Mouse (Mus musculus): Measurements from ENCODE around the gene Gm4881. TPM values are rescaled to one million over a fixed set of nuclear protein-coding genes. Genes with fewer than 3 reads are reported as not detected.

Gm4881 gene
- polyA plus RNA-seq, 1 experiment from 2014 or later = 2.2 TPM

DNA sequence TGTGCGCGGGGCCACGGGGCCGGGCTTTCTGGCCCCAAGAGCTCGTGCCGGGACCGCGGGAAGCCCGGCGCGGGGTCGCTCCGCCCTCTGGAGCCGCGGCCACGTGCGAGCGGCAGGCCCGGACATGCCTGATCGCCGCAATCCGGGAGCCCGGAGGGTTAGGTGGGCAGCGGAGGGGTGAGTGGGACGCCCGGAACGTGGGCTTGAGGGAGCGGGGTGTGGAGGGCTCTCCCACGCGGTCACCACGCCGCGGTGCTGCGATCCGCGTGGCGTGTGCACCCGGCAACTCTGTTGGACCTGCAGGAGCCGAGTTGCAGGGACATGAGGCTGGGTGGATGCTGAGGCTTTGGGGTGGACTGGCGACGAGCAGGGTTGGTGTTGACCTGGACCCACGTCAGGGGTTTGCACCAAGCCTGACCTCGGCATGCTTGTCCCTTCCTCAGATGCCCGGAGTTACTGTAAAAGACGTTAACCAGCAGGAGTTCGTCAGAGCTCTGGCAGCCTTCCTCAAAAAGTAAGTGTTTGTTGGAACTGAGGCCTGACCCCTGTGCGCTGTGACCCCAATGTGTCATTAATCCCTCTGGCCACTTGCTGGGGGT lies 59.5 kb downstream of the Gm4881 start:
- H3K4me2 ChIP-seq = peak overlapping the region; percentile 80

GRCm38 (mm10) chr7:24883896-24884692 lies 60.2 kb downstream of the Gm4881 start, which contains the start of gene Rps19:
Gene Rps19, plus strand, starts transcription at chr7:24884371.
- H3K36me3 ChIP-seq (ENCODE audit: control insufficient read depth, insufficient read depth, low read length) = peaks cover 16% of the 10 kb centered on the region
- peak within 1 kb of the TSS; percentile 100 for H3K4me3 ChIP-seq (ENCODE audit: low read depth, low read length)
- DNase-seq (ENCODE audit: low spot score, missing footprints) (peak; percentile 100), ATAC-seq (ENCODE audit: low FRiP score) (peak; percentile 93)
- WGBS = under 1% methylated on average over 56 of the region's 57 CpGs
- H3K9me3 ChIP-seq (ENCODE audit: control insufficient read depth, low read length) = no peaks in the 10 kb centered on the region
- peaks cover 21% of the 10 kb centered on the region for H3K4me1 ChIP-seq (ENCODE audit: control insufficient read depth, insufficient read depth, low read length)
- peak within 1 kb of the TSS; percentile 100 for H3K9ac ChIP-seq (ENCODE audit: low read length)
- peak within 1 kb of the TSS; percentile 80 for H3K4me2 ChIP-seq
- H3K27me3 ChIP-seq (ENCODE audit: control insufficient read depth, insufficient read depth, low read length) = no peaks in the 10 kb centered on the region
- peak within 1 kb of the TSS; percentile 80 for H3K27ac ChIP-seq (ENCODE audit: low read depth, low read length)

More for the DNA sequence above, 59.5 kb downstream of the Gm4881 start:
- H3K27ac ChIP-seq (ENCODE audit: low read depth, low read length) = peak overlapping the region; percentile 80
- no peak for DNase-seq (ENCODE audit: low spot score, missing footprints)
- H3K4me3 ChIP-seq (ENCODE audit: low read depth, low read length) = peak overlapping the region; percentile 100
- H3K27me3 ChIP-seq (ENCODE audit: control insufficient read depth, insufficient read depth, low read length) = no peaks in the 10 kb centered on the region
- peak overlapping the region; percentile 100 for H3K9ac ChIP-seq (ENCODE audit: low read length)
- under 1% methylated on average over 47 of the region's 47 CpGs for WGBS
- H3K4me1 ChIP-seq (ENCODE audit: control insufficient read depth, insufficient read depth, low read length) = peaks cover 21% of the 10 kb centered on the region
- H3K9me3 ChIP-seq (ENCODE audit: control insufficient read depth, low read length) = no peaks in the 10 kb centered on the region
- H3K36me3 ChIP-seq (ENCODE audit: control insufficient read depth, insufficient read depth, low read length) = peaks cover 20% of the 10 kb centered on the region
- no peak; the same call in 1 of the 2 replicates for ATAC-seq (ENCODE audit: low FRiP score)

DNA sequence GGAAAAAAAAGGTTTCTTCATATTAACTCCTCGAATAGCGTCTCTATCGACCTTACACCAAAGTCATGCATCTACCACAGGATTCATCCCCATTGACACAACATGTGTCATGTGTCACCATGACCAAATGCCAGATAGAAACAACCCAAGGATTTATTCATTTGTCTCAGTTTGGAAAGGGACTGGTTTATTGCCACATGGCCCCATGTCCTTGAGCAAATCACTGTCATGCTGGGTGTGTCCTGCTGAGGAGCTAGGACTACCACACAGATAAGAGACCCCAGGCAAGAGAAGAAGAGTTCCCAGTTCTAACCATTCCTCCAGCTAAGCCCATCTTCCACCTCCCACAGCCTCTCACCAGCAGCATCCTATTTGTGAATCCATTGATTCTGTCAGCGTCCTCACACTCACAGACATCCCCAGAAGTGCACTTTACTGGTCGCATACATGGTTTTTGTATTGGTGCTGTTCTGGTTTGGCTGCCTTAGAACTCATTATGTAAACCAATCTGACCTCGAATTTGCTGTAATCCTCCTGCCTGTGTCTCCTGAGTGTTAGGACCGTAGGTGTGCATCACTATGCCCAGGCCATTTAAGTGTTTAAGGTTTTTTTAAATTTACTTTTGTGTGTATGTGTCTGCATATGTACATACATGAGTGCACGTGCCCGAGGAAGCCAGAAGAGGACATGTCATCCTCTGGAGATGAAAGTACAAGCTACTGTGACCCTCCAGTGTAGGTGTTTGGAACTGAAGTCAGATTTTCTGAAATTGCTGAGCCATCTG lies 61.7 kb downstream of the Gm4881 start:
- DNase-seq (ENCODE audit: low spot score, missing footprints) (peak; percentile 62), ATAC-seq (ENCODE audit: low FRiP score) (no peak)
- no peaks in the 10 kb centered on the region for H3K27me3 ChIP-seq (ENCODE audit: control insufficient read depth, insufficient read depth, low read length)
- peaks cover 21% of the 10 kb centered on the region for H3K4me1 ChIP-seq (ENCODE audit: control insufficient read depth, insufficient read depth, low read length)
- H3K9me3 ChIP-seq (ENCODE audit: control insufficient read depth, low read length) = no peaks in the 10 kb centered on the region
- H3K36me3 ChIP-seq (ENCODE audit: control insufficient read depth, insufficient read depth, low read length) = peaks cover 7% of the 10 kb centered on the region
- WGBS = 91% methylated on average over 9 of the region's 9 CpGs
- no peak overlapping the region for H3K9ac ChIP-seq (ENCODE audit: low read length)
- H3K4me2 ChIP-seq = no peak overlapping the region
- no peak overlapping the region for H3K4me3 ChIP-seq (ENCODE audit: low read depth, low read length)
- no peak overlapping the region for H3K27ac ChIP-seq (ENCODE audit: low read depth, low read length)

GRCm38 (mm10) chr7:24879620-24880019 lies 64.7 kb downstream of the Gm4881 start:
- Histone ChIP-seq H3K4me1 (ENCODE audit: control insufficient read depth, insufficient read depth, low read length) (no peaks in the 10 kb centered on the region), H3K27ac (ENCODE audit: low read depth, low read length) (no peak overlapping the region), H3K9me3 (ENCODE audit: control insufficient read depth, low read length) (no peaks in the 10 kb centered on the region), H3K36me3 (ENCODE audit: control insufficient read depth, insufficient read depth, low read length) (no peaks in the 10 kb centered on the region), H3K9ac (ENCODE audit: low read length) (peak overlapping the region; percentile 20; the same call in 1 of the 2 replicates), H3K4me3 (ENCODE audit: low read depth, low read length) (no peak overlapping the region), H3K4me2 (no peak overlapping the region), H3K27me3 (ENCODE audit: control insufficient read depth, insufficient read depth, low read length) (no peaks in the 10 kb centered on the region)
- DNase-seq (ENCODE audit: low spot score, missing footprints) = peak; percentile 85
- no peak for ATAC-seq (ENCODE audit: low FRiP score)
- 17% methylated on average over 2 of the region's 2 CpGs for WGBS

- Histone ChIP-seq H3K9ac (ENCODE audit: low read length) (no peak overlapping the region), H3K27ac (ENCODE audit: low read depth, low read length) (no peak overlapping the region), H3K27me3 (ENCODE audit: control insufficient read depth, insufficient read depth, low read length) (no peaks in the 10 kb centered on the region), H3K9me3 (ENCODE audit: control insufficient read depth, low read length) (no peaks in the 10 kb centered on the region), H3K4me3 (ENCODE audit: low read depth, low read length) (no peak overlapping the region), H3K4me1 (ENCODE audit: control insufficient read depth, insufficient read depth, low read length) (no peaks in the 10 kb centered on the region), H3K36me3 (ENCODE audit: control insufficient read depth, insufficient read depth, low read length) (no peaks in the 10 kb centered on the region), H3K4me2 (no peak overlapping the region)
- ATAC-seq (ENCODE audit: low FRiP score) (no peak), DNase-seq (ENCODE audit: low spot score, missing footprints) (peak; percentile 28)
- WGBS = 84% methylated on average over 3 of the region's 3 CpGs
Observed at GRCm38 (mm10) chr7:24877588-24877987, 66.7 kb downstream of the Gm4881 start.

Small RNA genes lying within 50 kb of the gene (microRNA-seq; reads per million reads assigned to microRNA genes)
- gene Mir7046 (not detected), gene Mir7047 (not detected)

Other genes with a start within 250 kb of the Gm4881 start
- gene BC049730, start 235.3 kb downstream of the Gm4881 start, polyA plus RNA-seq (2014; fragmentation: Nextera tagmentation; extraction: Ambion mirVana) = not detected in 2 replicates
- gene Gm4763, start 217.6 kb downstream of the Gm4881 start, polyA plus RNA-seq (2014; fragmentation: Nextera tagmentation; extraction: Ambion mirVana) = not detected in 2 replicates
- not detected in 2 replicates for gene Cd177, start 184.2 kb downstream of the Gm4881 start, polyA plus RNA-seq (2014; fragmentation: Nextera tagmentation; extraction: Ambion mirVana)
- not detected in 2 replicates for gene Ceacam10, start 167.3 kb downstream of the Gm4881 start, polyA plus RNA-seq (2014; fragmentation: Nextera tagmentation; extraction: Ambion mirVana)
- gene Gm9844, start 82.3 kb downstream of the Gm4881 start, polyA plus RNA-seq (2014; fragmentation: Nextera tagmentation; extraction: Ambion mirVana) = 19.9 and 20.6 TPM in 2 replicates
- not detected in 2 replicates for gene Lypd4, start 74.6 kb downstream of the Gm4881 start, polyA plus RNA-seq (2014; fragmentation: Nextera tagmentation; extraction: Ambion mirVana)
- gene Dmrtc2, start 74.4 kb downstream of the Gm4881 start, polyA plus RNA-seq (2014; fragmentation: Nextera tagmentation; extraction: Ambion mirVana) = not detected in 2 replicates
- gene Rps19, start 60.1 kb downstream of the Gm4881 start, polyA plus RNA-seq (2014; fragmentation: Nextera tagmentation; extraction: Ambion mirVana) = 1,753 and 1,929 TPM in 2 replicates
- 0.12 and 0.14 TPM in 2 replicates for gene Cd79a, start 47.1 kb downstream of the Gm4881 start, polyA plus RNA-seq (2014; fragmentation: Nextera tagmentation; extraction: Ambion mirVana)
- 37.7 and 38.1 TPM in 2 replicates for gene Arhgef1, start 41.6 kb downstream of the Gm4881 start, polyA plus RNA-seq (2014; fragmentation: Nextera tagmentation; extraction: Ambion mirVana)
- gene Rabac1, start 28.3 kb upstream of the Gm4881 start, polyA plus RNA-seq (2014; fragmentation: Nextera tagmentation; extraction: Ambion mirVana) = 108 and 110 TPM in 2 replicates
- gene Atp1a3, start 61.5 kb upstream of the Gm4881 start, polyA plus RNA-seq (2014; fragmentation: Nextera tagmentation; extraction: Ambion mirVana) = 34.4 and 36.0 TPM in 2 replicates
- 8.7 and 9.3 TPM in 2 replicates for gene Grik5, start 127.9 kb upstream of the Gm4881 start, polyA plus RNA-seq (2014; fragmentation: Nextera tagmentation; extraction: Ambion mirVana)
- 20.3 and 22.9 TPM in 2 replicates for gene Zfp574, start 128.1 kb upstream of the Gm4881 start, polyA plus RNA-seq (2014; fragmentation: Nextera tagmentation; extraction: Ambion mirVana)
- gene Pou2f2, start 235.2 kb upstream of the Gm4881 start, polyA plus RNA-seq (2014; fragmentation: Nextera tagmentation; extraction: Ambion mirVana) = 26.6 and 31.3 TPM in 2 replicates

Data from midbrain, embryonic 11.5 days (tissue).